Mouse (Mus musculus) left cerebral cortex, postnatal 14 days (tissue): ENCODE measurements around the gene Slc37a1. TPM values are rescaled to one million over a fixed set of nuclear protein-coding genes. Genes with fewer than 3 reads are reported as not detected.

Experiments
- DNase-seq, 2 experiments: peaks; one replicate each; pipeline ENCODE4 v3.0.0; 2021 to 2022; ENCODE audit warnings: low spot score in 2 of 2, mixed read lengths in 1 of 2
- intact Hi-C: fragments of 180-260 bp; cut with DNase I; formaldehyde crosslinking; loops from one replicate; pipeline ENCODE4 v1.15.1; 2025
- long read RNA-seq, 2 experiments: library from polyadenylated mRNA; stranded (forward); transcript quantifications; one replicate each; pipeline ENCODE4 v2.0.0; 2021
- total RNA-seq, 2 experiments: library from RNA; stranded (reverse); gene quantifications; 2 replicates each; pipeline ENCODE4 v1.2.3; 2021

Slc37a1 gene
- 1 to 10 TPM; 4.7 to 6.6 TPM for total RNA-seq
- long read RNA-seq, experiment 1, partial matches to known transcripts: 1 of 4 reads
- long read RNA-seq, experiment 1, other reads (novel, unspliced or antisense): 0 of 4 reads
- long read RNA-seq, experiment 2, partial matches to known transcripts: 0 of 5 reads
- long read RNA-seq, experiment 2, other reads (novel, unspliced or antisense): 3 of 5 reads

- intact Hi-C loops: no loop called here
Observed at GRCm38 (mm10) chr17:31286492-31286891, at the start of gene Slc37a1. Gene Slc37a1, plus strand, starts transcription at chr17:31286792.

GRCm38 (mm10) chr17:31238234-31239020 lies 48.2 kb upstream of the Slc37a1 start:
- DNase-seq: no peak
- intact Hi-C loops: no loop called here

More at GRCm38 (mm10) chr17:31286492-31286891, at the start of gene Slc37a1:
- no peak for DNase-seq

GRCm38 (mm10) chr17:31241156-31241555 lies 45.4 kb upstream of the Slc37a1 start:
- intact Hi-C loops: no loop called here
- no peak for DNase-seq

- intact Hi-C loops: no loop called here
- DNase-seq: no peak
Observed at GRCm38 (mm10) chr17:31242764-31243163, 43.8 kb upstream of the Slc37a1 start.

GRCm38 (mm10) chr17:31245321-31245720 lies 41.3 kb upstream of the Slc37a1 start:
- intact Hi-C loops: no loop called here
- DNase-seq: no peak

- intact Hi-C loops: no loop called here
Observed at GRCm38 (mm10) chr17:31247144-31247543, 39.4 kb upstream of the Slc37a1 start.

GRCm38 (mm10) chr17:31253951-31254350 lies 32.6 kb upstream of the Slc37a1 start:
- intact Hi-C loops: loop anchor here (1.0 kb wide), 1 partner anchor 54 kb away; no protein-coding TSS in a partner anchor
- no peak for DNase-seq

More at GRCm38 (mm10) chr17:31247144-31247543, 39.4 kb upstream of the Slc37a1 start:
- no peak for DNase-seq

GRCm38 (mm10) chr17:31254463-31254931 lies 32.1 kb upstream of the Slc37a1 start:
- peak; percentile 84 to 85 for DNase-seq
- intact Hi-C loops: loop anchor here (1.0 kb wide), 1 partner anchor 54 kb away; no protein-coding TSS in a partner anchor

- intact Hi-C loops: no loop called here
- DNase-seq: no peak
Observed at GRCm38 (mm10) chr17:31257149-31257548, 29.4 kb upstream of the Slc37a1 start.

- intact Hi-C loops: no loop called here
- no peak for DNase-seq
Observed at GRCm38 (mm10) chr17:31257898-31258297, 28.7 kb upstream of the Slc37a1 start.

GRCm38 (mm10) chr17:31258310-31258865 lies 28.2 kb upstream of the Slc37a1 start:
- DNase-seq: no peak
- intact Hi-C loops: no loop called here

GRCm38 (mm10) chr17:31259145-31259544 lies 27.4 kb upstream of the Slc37a1 start:
- no peak for DNase-seq
- intact Hi-C loops: no loop called here

- intact Hi-C loops: loop anchor here (10.0 kb wide), 1 partner anchor 235 kb away; no protein-coding TSS in a partner anchor
Observed at GRCm38 (mm10) chr17:31259825-31260224, 26.8 kb upstream of the Slc37a1 start.

GRCm38 (mm10) chr17:31260430-31260829 lies 26.2 kb upstream of the Slc37a1 start:
- no peak for DNase-seq
- intact Hi-C loops: loop anchor here (10.0 kb wide), 1 partner anchor 234 kb away; no protein-coding TSS in a partner anchor

More at GRCm38 (mm10) chr17:31259825-31260224, 26.8 kb upstream of the Slc37a1 start:
- no peak for DNase-seq

- intact Hi-C loops: loop anchor here (10.0 kb wide), 1 partner anchor 233 kb away; no protein-coding TSS in a partner anchor
- no peak for DNase-seq
Observed at GRCm38 (mm10) chr17:31261352-31261751, 25.2 kb upstream of the Slc37a1 start.

- DNase-seq: peak in 1 of 2 experiments; percentile 8
- intact Hi-C loops: loop anchor here (10.0 kb wide), 1 partner anchor 232 kb away; no protein-coding TSS in a partner anchor
Observed at GRCm38 (mm10) chr17:31262715-31263114, 23.9 kb upstream of the Slc37a1 start.

GRCm38 (mm10) chr17:31263770-31264169 lies 22.8 kb upstream of the Slc37a1 start:
- intact Hi-C loops: loop anchor here (10.0 kb wide), 1 partner anchor 231 kb away; no protein-coding TSS in a partner anchor
- no peak for DNase-seq

- intact Hi-C loops: loop anchor here (10.0 kb wide), 1 partner anchor 230 kb away; no protein-coding TSS in a partner anchor
- no peak for DNase-seq
Observed at GRCm38 (mm10) chr17:31264372-31264771, 22.2 kb upstream of the Slc37a1 start.

- intact Hi-C loops: loop anchor here (10.0 kb wide), 1 partner anchor 230 kb away; no protein-coding TSS in a partner anchor
- no peak for DNase-seq
Observed at GRCm38 (mm10) chr17:31265171-31265572, 21.4 kb upstream of the Slc37a1 start.

GRCm38 (mm10) chr17:31265831-31266230 lies 20.8 kb upstream of the Slc37a1 start:
- no peak for DNase-seq
- intact Hi-C loops: loop anchor here (10.0 kb wide), 1 partner anchor 229 kb away; no protein-coding TSS in a partner anchor
